Mouse (Mus musculus) midbrain, embryonic 15.5 days (tissue): ENCODE results near the gene Chat. TPM values are rescaled to one million over a fixed set of nuclear protein-coding genes. Genes with fewer than 3 reads are reported as not detected.

ENCODE experiments used
- ATAC-seq: fragments of 200-750 bp; cut with Nextera tagmentation; replicated peaks from 2 replicates; pipeline ENCODE4 v1.8.0; 2017; ENCODE audit warnings: moderate TSS enrichment
- H3K27ac ChIP-seq: fragments of 300-500 bp; sonication (generic); 2 replicates; pipeline ENCODE4 v1.5.1; 2015; ENCODE audit warnings: mild to moderate bottlenecking, inconsistent platforms
- H3K27me3 ChIP-seq: fragments of 300-500 bp; sonication (generic); replicated peaks from 2 replicates; pipeline ENCODE4 v1.6.1; 2015; ENCODE audit warnings: inconsistent platforms
- H3K36me3 ChIP-seq: fragments of 300-500 bp; sonication (generic); replicated peaks from 2 replicates; pipeline ENCODE4 v1.6.1; 2015; ENCODE audit warnings: inconsistent platforms
- H3K4me1 ChIP-seq: fragments of 300-500 bp; sonication (generic); 2 replicates; pipeline ENCODE4 v1.6.1; 2015; ENCODE audit warnings: inconsistent platforms
- H3K4me2 ChIP-seq: fragments of 300-500 bp; sonication (generic); 2 replicates; pipeline ENCODE4 v1.6.1; 2015; ENCODE audit warnings: inconsistent platforms, mild to moderate bottlenecking, moderate library complexity
- H3K4me3 ChIP-seq: fragments of 300-500 bp; sonication (generic); 2 replicates; pipeline ENCODE4 v1.5.1; 2015; ENCODE audit warnings: mild to moderate bottlenecking, inconsistent platforms
- H3K9ac ChIP-seq: fragments of 300-500 bp; sonication (generic); 2 replicates; pipeline ENCODE4 v1.6.1; 2015; ENCODE audit warnings: mild to moderate bottlenecking, inconsistent platforms
- H3K9me3 ChIP-seq: fragments of 300-500 bp; sonication (generic); 2 replicates; pipeline ENCODE4 v1.6.1; 2016; ENCODE audit warnings: inconsistent platforms
- WGBS: fragments of 180-500 bp; shearing (Covaris S2); methylation state at CpG from one replicate; pipeline ENCODE4 v1.1.7; 2015; ENCODE audit warnings: mixed read lengths; 5-methylcytosine and 5-hydroxymethylcytosine counted together
- polyA plus RNA-seq: library from polyadenylated mRNA; unstranded; fragments of >200 nt; fragmentation: Nextera tagmentation; extraction: Ambion mirVana; gene quantifications from 2 replicates; pipeline ENCODE4 v1.2.1, GENCODE M21; 2015

Chat gene
- 0.22 and 0.68 TPM in 2 replicates for polyA plus RNA-seq

GRCm38 (mm10) chr14:32465889-32466288, at the start of gene Chat:
TSS of gene Chat (minus strand) at chr14:32465989.
- no peaks in the 10 kb centered on the region for H3K36me3 ChIP-seq
- H3K4me2 ChIP-seq, result peak within 1 kb of the TSS; percentile 80
- H3K4me1 ChIP-seq, result peaks cover 33% of the 10 kb centered on the region
- peaks cover 68% of the 10 kb centered on the region for H3K27me3 ChIP-seq
- no peaks in the 10 kb centered on the region for H3K9me3 ChIP-seq
- WGBS, result 13% methylated on average over 13 of the region's 13 CpGs
- peak within 1 kb of the TSS; percentile 33; the same call in 1 of the 2 replicates for H3K9ac ChIP-seq
- no peak for ATAC-seq
- peak within 1 kb of the TSS; percentile 41 for H3K4me3 ChIP-seq
- H3K27ac ChIP-seq, result no peak within 1 kb of the TSS

GRCm38 (mm10) chr14:32513336-32514032, 47.7 kb upstream of the Chat start, which contains the start of gene Ercc6:
TSS of gene Ercc6 (plus strand) at chr14:32513521.
- Histone ChIP-seq H3K4me3 (peak within 1 kb of the TSS; percentile 56), H3K27me3 (no peaks in the 10 kb centered on the region), H3K4me2 (peak within 1 kb of the TSS; percentile 54), H3K9me3 (no peaks in the 10 kb centered on the region), H3K36me3 (peaks cover 13% of the 10 kb centered on the region), H3K27ac (peak within 1 kb of the TSS; percentile 93), H3K9ac (peak within 1 kb of the TSS; percentile 80), H3K4me1 (peaks cover 19% of the 10 kb centered on the region)
- peak; percentile 96 for ATAC-seq
- under 1% methylated on average over 62 of the region's 62 CpGs for WGBS

GRCm38 (mm10) chr14:32512912-32513311, 47.1 kb upstream of the Chat start:
- WGBS, result 38% methylated on average over 9 of the region's 9 CpGs
- H3K4me2 ChIP-seq, result peak overlapping the region; percentile 54
- ATAC-seq, result peak; percentile 63
- H3K27me3 ChIP-seq, result no peaks in the 10 kb centered on the region
- peak overlapping the region; percentile 80 for H3K9ac ChIP-seq
- peak overlapping the region; percentile 93 for H3K27ac ChIP-seq
- peaks cover 10% of the 10 kb centered on the region for H3K36me3 ChIP-seq
- no peaks in the 10 kb centered on the region for H3K9me3 ChIP-seq
- H3K4me3 ChIP-seq, result peak overlapping the region; percentile 56
- H3K4me1 ChIP-seq, result peaks cover 19% of the 10 kb centered on the region

DNA sequence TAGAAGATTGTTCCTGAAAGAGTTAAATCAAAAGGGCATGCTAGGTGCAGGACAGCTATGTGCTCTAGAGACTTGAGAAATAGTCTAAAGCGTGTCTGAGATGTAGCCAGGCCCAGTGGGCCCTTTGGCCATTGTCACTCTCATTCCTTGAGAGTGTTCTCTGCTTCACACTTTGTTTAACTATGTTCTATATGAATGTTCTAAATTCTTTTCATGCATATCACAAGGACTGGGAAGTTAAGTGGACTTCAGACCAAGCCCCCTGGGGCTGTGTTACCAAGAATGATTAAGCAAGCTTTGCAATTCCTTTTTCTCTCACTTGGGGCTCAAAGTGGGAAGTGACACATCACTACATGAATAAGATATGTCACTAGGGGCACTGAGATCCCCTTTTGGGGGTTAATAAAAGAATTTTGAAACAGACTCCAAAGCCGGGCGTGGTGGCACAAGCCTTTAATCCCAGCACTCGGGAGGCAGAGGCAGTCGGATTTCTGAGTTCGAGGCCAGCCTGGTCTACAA, 43.7 kb upstream of the Chat start:
- Histone ChIP-seq H3K4me1 (peaks cover 10% of the 10 kb centered on the region), H3K27me3 (no peaks in the 10 kb centered on the region), H3K27ac (no peak overlapping the region), H3K4me3 (no peak overlapping the region), H3K9ac (no peak overlapping the region), H3K4me2 (no peak overlapping the region), H3K36me3 (no peaks in the 10 kb centered on the region), H3K9me3 (no peaks in the 10 kb centered on the region)
- no peak for ATAC-seq
- 85% methylated on average over 6 of the region's 6 CpGs for WGBS

GRCm38 (mm10) chr14:32508105-32508835, 42.5 kb upstream of the Chat start:
- no peak overlapping the region for H3K27ac ChIP-seq
- WGBS, result 78% methylated on average over 10 of the region's 10 CpGs

DNA sequence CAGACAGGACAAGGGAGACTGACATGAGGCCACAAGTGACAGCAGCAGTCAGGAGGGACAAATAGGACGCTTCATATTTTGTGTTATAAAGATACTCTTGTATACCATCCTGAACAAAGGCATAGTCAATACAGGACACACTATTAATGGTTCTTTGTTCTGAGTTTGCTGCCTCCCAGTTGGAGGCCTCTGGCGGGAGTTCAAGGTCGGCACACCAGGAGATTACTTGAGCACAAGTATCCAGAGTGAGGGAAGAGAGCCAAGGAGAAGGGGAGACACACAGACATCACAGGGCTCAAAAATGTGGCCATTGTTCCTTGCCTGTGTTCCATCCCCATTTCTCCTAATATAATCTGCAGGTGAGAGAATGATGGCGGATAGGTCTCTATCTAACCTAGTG, 41.4 kb upstream of the Chat start:
- no peak overlapping the region for H3K27ac ChIP-seq
- H3K9ac ChIP-seq, result no peak overlapping the region
- H3K4me2 ChIP-seq, result no peak overlapping the region
- H3K27me3 ChIP-seq, result no peaks in the 10 kb centered on the region
- ATAC-seq, result no peak
- H3K36me3 ChIP-seq, result no peaks in the 10 kb centered on the region
- H3K4me3 ChIP-seq, result no peak overlapping the region
- H3K4me1 ChIP-seq, result no peaks in the 10 kb centered on the region
- WGBS, result 82% methylated on average over 4 of the region's 4 CpGs
- no peaks in the 10 kb centered on the region for H3K9me3 ChIP-seq

More at GRCm38 (mm10) chr14:32508105-32508835, 42.5 kb upstream of the Chat start:
- ATAC-seq, result no peak
- Histone ChIP-seq H3K9me3 (no peaks in the 10 kb centered on the region), H3K36me3 (no peaks in the 10 kb centered on the region), H3K27me3 (no peaks in the 10 kb centered on the region), H3K9ac (no peak overlapping the region), H3K4me3 (no peak overlapping the region), H3K4me2 (no peak overlapping the region), H3K4me1 (peaks cover 4% of the 10 kb centered on the region)

- H3K27me3 ChIP-seq, result no peaks in the 10 kb centered on the region
- no peak overlapping the region for H3K9ac ChIP-seq
- no peak overlapping the region for H3K27ac ChIP-seq
- H3K4me1 ChIP-seq, result no peaks in the 10 kb centered on the region
- no peak for ATAC-seq
- no peak overlapping the region for H3K4me3 ChIP-seq
- no peaks in the 10 kb centered on the region for H3K9me3 ChIP-seq
- WGBS, result 90% methylated on average over 10 of the region's 10 CpGs
- H3K4me2 ChIP-seq, result no peak overlapping the region
- H3K36me3 ChIP-seq, result no peaks in the 10 kb centered on the region
These were observed 40.5 kb upstream of the Chat start for GRCm38 (mm10) chr14:32506329-32506728.

DNA sequence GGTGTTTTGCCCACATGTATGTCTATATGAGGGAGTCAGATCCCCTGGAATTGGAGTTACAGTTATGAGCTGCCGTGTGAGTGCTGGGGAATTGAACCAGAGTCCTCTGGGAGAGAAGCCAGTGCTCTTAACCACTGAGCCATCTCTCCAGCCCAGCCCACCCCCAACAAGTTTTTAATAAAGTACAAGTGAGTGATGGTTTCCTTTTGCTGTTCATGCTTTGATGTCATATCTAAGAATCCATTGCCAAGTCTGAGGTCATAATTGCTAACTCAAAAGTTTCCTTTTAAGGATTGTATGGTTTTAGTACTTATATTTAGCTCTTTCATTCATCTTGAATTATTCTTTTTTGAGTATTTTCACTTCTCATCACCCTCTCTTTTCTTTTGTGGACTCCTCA, 38.1 kb upstream of the Chat start:
- no peak overlapping the region for H3K4me2 ChIP-seq
- ATAC-seq, result no peak
- no peak overlapping the region for H3K9ac ChIP-seq
- no peak overlapping the region for H3K27ac ChIP-seq
- no peaks in the 10 kb centered on the region for H3K9me3 ChIP-seq
- WGBS, result 87% methylated on average over 1 of the region's 1 CpGs
- no peaks in the 10 kb centered on the region for H3K4me1 ChIP-seq
- H3K27me3 ChIP-seq, result no peaks in the 10 kb centered on the region
- no peak overlapping the region for H3K4me3 ChIP-seq
- H3K36me3 ChIP-seq, result no peaks in the 10 kb centered on the region

DNA sequence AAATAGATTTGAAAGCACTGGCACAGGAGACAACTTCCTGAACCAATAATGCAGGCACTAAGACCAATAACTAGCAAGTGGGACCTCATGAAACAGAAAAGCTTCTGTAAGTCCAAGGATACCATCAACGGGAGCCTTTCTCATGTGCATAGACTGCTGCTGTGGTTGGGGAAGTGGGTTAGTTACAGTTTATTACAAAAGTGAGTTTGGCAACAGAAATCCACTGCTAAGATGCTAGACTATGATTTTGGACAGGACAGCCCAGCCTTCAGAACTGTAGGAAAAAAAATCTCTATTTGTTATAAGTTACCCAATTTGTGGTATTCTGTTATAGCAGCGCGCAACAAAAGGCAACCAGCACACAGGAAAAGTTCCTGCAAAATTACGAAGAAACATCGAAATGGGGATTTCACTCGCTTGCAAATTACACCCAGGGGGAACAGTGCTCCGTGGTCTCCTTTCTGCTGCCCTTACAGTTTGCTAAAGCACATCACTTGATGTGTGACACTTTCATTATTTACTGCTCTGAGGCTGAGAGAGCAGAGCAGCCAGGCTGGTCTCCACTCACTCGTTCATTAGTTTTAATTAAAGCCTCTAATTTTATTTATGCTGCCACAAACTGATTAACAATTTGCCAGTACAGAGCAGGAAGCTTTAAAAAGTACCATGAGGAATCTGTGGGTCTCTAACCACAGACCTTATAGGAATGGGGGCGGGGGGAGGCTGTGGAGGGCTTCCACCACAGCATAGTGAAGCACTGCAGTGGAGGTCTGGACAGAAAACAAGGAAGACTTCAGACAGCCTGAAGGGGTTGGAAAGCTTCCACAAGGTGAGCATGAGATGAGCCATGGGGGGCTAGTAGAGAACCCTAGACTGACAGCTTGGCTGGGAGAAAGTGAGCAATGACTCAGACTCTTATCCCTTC, 37.2 kb upstream of the Chat start:
- WGBS, result 79% methylated on average over 9 of the region's 9 CpGs
- Histone ChIP-seq H3K9ac (no peak overlapping the region), H3K4me2 (no peak overlapping the region), H3K4me3 (no peak overlapping the region), H3K27ac (no peak overlapping the region), H3K27me3 (no peaks in the 10 kb centered on the region), H3K4me1 (no peaks in the 10 kb centered on the region), H3K36me3 (no peaks in the 10 kb centered on the region), H3K9me3 (no peaks in the 10 kb centered on the region)
- ATAC-seq, result no peak

- no peaks in the 10 kb centered on the region for H3K9me3 ChIP-seq
- H3K4me3 ChIP-seq, result no peak overlapping the region
- H3K9ac ChIP-seq, result no peak overlapping the region
- H3K4me1 ChIP-seq, result no peaks in the 10 kb centered on the region
- no peaks in the 10 kb centered on the region for H3K27me3 ChIP-seq
- H3K4me2 ChIP-seq, result no peak overlapping the region
- no peak for ATAC-seq
- H3K27ac ChIP-seq, result no peak overlapping the region
- 70% methylated on average over 2 of the region's 2 CpGs for WGBS
- H3K36me3 ChIP-seq, result no peaks in the 10 kb centered on the region
These were observed 35.5 kb upstream of the Chat start for GRCm38 (mm10) chr14:32501303-32501702.

DNA sequence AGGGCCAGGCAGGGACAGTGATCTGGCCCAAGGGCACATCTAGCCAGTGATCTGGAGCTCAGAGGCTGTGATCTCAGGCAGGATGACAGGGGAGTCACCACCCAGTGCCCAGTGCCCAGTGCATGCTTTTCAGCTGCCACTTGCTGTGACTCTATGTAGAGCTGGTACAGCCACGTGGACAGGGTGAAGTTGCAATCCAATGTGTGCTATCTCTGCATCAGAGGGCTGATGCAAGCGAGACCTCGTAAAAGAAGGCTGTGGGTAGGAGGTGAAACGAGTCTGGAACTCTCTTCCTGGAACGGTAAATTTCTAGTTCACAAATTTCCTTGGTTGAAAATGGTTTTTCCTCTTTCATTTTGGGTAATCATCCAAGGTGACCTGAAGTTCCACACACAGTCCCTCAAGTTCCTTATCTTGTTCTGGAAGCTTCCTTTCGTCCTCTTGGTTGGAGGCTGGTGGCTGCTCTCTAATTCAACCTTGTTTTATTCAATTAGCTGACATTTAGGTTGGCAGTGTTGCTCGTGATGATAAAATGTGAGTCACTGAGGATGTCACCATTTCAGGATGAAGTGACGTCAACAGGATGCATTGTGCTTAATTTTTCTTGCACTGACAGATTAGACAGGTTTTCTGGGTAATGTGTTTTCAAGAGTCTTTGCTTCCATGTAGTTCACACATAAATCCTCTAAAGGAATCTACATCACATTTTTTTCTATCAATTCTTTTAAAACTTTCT, 30.5 kb upstream of the Chat start:
- no peak overlapping the region for H3K27ac ChIP-seq
- no peak overlapping the region for H3K9ac ChIP-seq
- H3K27me3 ChIP-seq, result no peaks in the 10 kb centered on the region
- WGBS, result 79% methylated on average over 8 of the region's 8 CpGs
- ATAC-seq, result no peak
- H3K4me2 ChIP-seq, result no peak overlapping the region
- no peaks in the 10 kb centered on the region for H3K9me3 ChIP-seq
- peaks cover 6% of the 10 kb centered on the region; the same call in 1 of the 2 replicates for H3K4me1 ChIP-seq
- H3K4me3 ChIP-seq, result no peak overlapping the region
- H3K36me3 ChIP-seq, result no peaks in the 10 kb centered on the region
